Mouse (Mus musculus): Measurements from ENCODE around the gene Add3. TPM values are rescaled to one million over a fixed set of nuclear protein-coding genes. Genes with fewer than 3 reads are reported as not detected.

The Add3 gene
- polyA plus RNA-seq, 1 experiment from 2014 or later = 40.2 TPM

DNA sequence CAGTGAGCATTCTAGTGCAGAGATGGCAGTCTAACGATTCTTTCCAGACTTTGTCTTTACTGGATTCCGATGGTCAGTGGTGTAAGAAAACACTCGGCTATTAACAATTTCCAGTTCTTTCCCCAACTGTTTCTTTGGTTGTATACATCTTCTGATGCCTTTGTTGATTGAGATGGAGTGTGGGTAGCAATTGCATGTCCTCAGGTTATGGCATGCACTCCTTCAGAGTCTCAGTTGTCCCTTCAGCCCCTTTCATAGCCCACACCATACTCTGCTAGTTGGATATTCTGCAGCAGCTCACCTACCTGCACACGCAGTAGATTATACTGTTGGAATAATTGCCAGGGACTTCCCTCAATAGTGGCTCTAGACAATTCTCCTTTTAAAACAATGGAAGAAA lies 36.3 kb downstream of the Add3 start:
- no peak for ATAC-seq (ENCODE audit: low FRiP score)
- Histone ChIP-seq H3K4me1 (peaks cover 7% of the 10 kb centered on the region), H3K4me2 (no peak overlapping the region), H3K9ac (replicated peaks) (no peak overlapping the region), H3K36me3 (no peaks in the 10 kb centered on the region), H3K4me3 (replicated peaks) (no peak overlapping the region), H3K9me3 (replicated peaks) (no peaks in the 10 kb centered on the region), H3K27me3 (replicated peaks) (no peaks in the 10 kb centered on the region), H3K27ac (replicated peaks) (no peak overlapping the region)
- WGBS = 92% methylated on average over 4 of the region's 4 CpGs

DNA sequence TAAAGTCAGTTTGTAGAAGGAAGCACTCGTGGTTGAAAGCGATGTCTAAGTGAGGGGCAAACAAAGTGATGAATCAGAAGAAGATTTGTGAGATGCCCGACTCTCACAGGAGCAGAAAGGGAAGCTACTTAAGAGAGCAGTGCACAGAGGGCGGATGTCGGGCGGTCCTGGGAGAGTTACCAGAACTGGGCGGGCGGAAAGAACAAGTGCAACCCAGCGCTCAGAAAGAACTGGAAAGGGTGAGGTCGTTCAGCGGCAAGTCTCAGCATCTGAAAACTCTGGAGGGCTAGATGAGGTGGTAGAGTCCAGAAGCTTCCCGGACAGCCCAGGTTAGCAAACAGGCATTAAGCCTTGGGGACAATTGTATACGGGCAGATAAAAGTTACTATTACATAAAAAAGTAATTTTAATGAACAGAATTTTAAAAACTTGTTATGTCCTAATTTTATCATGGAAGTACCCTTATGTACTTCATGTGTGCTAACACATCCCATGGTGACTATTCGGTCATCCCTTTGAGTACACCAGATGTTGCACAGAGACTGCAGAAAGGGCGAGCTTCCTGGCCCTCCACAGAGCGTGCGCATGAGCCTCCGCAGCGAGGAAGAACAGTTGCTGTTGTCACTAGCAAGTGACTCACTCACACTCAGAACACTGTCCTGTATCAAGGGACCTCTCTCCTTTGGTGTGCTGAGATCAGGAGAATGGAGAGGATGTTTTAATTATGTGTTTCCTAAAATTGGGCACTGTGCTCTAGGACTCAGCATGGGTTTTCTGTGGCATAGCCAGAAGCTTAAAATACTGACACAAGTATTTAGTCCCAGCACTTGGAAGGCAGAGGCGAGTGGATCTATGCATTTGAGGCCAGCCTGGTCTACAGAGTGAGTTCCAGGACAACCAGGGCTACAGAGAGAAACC lies 38.6 kb downstream of the Add3 start:
- Histone ChIP-seq H3K9ac (replicated peaks) (no peak overlapping the region), H3K4me3 (replicated peaks) (no peak overlapping the region), H3K4me2 (no peak overlapping the region), H3K27me3 (replicated peaks) (no peaks in the 10 kb centered on the region), H3K36me3 (no peaks in the 10 kb centered on the region), H3K4me1 (peaks cover 8% of the 10 kb centered on the region), H3K9me3 (replicated peaks) (no peaks in the 10 kb centered on the region), H3K27ac (replicated peaks) (no peak overlapping the region)
- WGBS = 95% methylated on average over 20 of the region's 20 CpGs
- no peak for ATAC-seq (ENCODE audit: low FRiP score)

DNA sequence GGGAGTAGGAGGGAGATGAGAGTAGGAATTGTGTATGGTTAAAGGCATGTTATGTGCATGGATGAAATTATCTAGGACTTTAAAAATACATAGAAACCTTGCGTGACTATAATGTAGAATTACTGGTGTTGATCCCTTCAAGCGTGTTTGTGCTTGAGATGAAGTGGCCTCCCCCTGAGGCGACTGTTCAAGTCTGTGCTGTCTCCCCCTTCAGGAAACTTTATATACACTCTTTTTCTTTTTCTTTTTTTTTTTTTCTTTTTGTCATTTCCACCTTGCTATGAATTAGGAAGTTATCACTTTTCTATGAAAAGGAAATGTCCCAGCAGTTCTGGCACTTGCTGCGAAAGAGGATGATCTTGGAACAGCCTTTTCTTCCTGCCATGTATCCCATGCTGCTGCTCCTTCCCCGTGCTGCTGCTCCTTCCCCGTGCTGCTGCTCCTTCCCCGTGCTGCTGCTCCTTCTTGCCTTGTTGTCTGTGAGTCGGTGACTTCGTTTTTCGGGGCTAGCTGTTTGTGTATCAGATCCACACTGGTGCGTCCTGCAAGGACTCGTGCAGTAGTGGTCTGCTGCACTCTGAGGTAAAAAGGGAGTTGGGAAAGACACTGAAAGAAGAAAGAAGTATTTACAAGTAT lies 40.0 kb downstream of the Add3 start:
- Histone ChIP-seq H3K4me2 (no peak overlapping the region), H3K27me3 (replicated peaks) (no peaks in the 10 kb centered on the region), H3K9me3 (replicated peaks) (no peaks in the 10 kb centered on the region), H3K27ac (replicated peaks) (no peak overlapping the region), H3K9ac (replicated peaks) (no peak overlapping the region), H3K4me3 (replicated peaks) (no peak overlapping the region), H3K4me1 (peaks cover 8% of the 10 kb centered on the region), H3K36me3 (no peaks in the 10 kb centered on the region)
- no peak for ATAC-seq (ENCODE audit: low FRiP score)
- WGBS = 83% methylated on average over 12 of the region's 12 CpGs

DNA sequence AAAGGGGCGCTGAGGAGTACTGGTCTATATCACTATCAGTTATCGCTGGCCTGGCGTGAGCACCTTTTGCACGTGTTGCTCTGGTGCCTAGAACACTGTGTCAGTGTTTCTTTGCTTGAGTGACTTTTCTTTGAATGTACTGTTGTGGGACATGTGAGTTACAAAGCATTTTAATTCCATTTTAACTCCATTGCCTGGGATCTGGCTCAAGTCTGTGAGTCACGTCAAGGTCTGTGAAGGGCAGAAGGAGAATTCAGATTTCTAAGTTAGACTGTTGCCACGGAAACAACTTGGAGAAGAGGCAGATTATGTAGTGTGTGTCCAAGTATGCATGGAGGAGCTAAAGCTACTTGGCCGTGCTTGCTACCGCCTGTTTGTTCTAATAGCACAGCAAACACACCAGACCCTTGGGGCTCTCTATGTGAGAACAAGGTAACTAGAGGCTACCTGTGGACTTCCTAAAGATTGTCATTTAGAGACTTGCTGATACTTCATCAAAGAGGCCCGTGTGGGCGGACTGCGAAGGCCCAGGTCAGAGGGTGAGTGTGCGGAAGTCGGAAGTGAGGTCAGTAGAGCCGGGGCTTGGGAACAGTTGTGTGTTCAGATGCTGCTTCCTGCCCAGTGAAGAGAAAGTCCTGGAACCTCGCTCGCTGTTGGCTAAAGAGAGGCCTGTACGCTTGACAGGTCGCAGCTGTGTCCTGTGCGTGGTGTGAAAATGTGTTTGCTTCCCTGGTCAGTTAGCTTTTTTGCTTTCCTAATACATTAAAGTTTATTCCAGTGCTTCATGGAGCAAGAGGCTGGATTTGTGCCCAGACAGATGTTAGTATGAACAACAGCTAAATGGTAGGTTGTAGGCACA lies 41.0 kb downstream of the Add3 start:
- 0 out of 2 replicates have a peak, but pooled peaks have one; percentile 35 for ATAC-seq (ENCODE audit: low FRiP score)
- Histone ChIP-seq H3K9me3 (replicated peaks) (no peaks in the 10 kb centered on the region), H3K27ac (replicated peaks) (peak overlapping the region; percentile 45; the same call in 1 of the 2 replicates), H3K36me3 (no peaks in the 10 kb centered on the region), H3K4me1 (peaks cover 8% of the 10 kb centered on the region), H3K4me2 (no peak overlapping the region), H3K9ac (replicated peaks) (no peak overlapping the region), H3K27me3 (replicated peaks) (no peaks in the 10 kb centered on the region), H3K4me3 (replicated peaks) (no peak overlapping the region)
- WGBS = 72% methylated on average over 19 of the region's 19 CpGs

DNA sequence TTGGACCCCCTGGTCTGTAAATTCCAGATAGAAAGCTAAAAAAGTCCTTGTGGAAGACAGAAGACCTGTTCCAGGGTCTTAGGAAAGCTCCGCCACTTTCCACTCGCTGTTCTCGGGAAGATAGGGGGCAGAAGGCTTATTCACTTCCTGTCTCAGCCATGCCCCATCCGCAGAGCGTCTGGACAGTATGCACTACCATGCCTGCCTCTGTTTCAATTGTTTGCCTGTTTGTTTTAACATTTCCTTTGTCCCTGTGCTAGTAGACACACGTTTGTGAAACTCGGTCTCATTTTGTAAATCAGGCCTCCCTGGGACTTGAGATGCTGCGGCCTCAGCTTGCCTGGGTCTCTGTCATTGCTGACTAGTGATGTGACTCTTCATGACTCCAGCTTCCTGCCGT lies 43.4 kb downstream of the Add3 start:
- no peak for ATAC-seq (ENCODE audit: low FRiP score)
- 68% methylated on average over 9 of the region's 9 CpGs for WGBS
- Histone ChIP-seq H3K4me1 (peaks cover 12% of the 10 kb centered on the region), H3K36me3 (no peaks in the 10 kb centered on the region), H3K9ac (replicated peaks) (no peak overlapping the region), H3K27ac (replicated peaks) (no peak overlapping the region), H3K9me3 (replicated peaks) (no peaks in the 10 kb centered on the region), H3K27me3 (replicated peaks) (no peaks in the 10 kb centered on the region), H3K4me3 (replicated peaks) (no peak overlapping the region), H3K4me2 (no peak overlapping the region)

DNA sequence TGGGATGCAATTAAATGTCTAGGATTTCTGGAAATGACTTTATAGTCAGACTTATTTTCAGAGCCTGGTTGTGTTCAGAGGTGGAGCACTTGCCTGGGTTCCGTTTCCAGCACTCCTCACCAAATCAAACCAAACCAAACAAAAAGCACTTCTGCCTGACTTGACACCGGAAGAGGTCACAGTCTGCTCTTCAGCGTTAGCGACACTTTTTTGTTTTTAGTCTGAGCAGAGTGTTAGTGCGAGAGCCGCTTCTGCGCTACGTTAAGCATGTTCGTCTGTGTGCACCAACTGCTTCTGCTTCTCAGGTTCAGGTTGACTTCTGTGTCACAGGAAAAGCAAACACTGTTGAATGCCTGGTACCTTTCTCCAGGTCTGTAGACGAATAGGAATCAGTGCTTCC lies 44.0 kb downstream of the Add3 start:
- 52% methylated on average over 10 of the region's 10 CpGs for WGBS
- H3K4me2 ChIP-seq = no peak overlapping the region
- no peaks in the 10 kb centered on the region for H3K9me3 ChIP-seq (replicated peaks)
- H3K36me3 ChIP-seq = no peaks in the 10 kb centered on the region
- H3K4me1 ChIP-seq = peaks cover 12% of the 10 kb centered on the region
- no peak for ATAC-seq (ENCODE audit: low FRiP score)
- H3K9ac ChIP-seq (replicated peaks) = no peak overlapping the region
- H3K27ac ChIP-seq (replicated peaks) = 0 out of 2 replicates have a peak overlapping the region, but pooled peaks have one; percentile 1
- H3K27me3 ChIP-seq (replicated peaks) = no peaks in the 10 kb centered on the region
- no peak overlapping the region for H3K4me3 ChIP-seq (replicated peaks)

DNA sequence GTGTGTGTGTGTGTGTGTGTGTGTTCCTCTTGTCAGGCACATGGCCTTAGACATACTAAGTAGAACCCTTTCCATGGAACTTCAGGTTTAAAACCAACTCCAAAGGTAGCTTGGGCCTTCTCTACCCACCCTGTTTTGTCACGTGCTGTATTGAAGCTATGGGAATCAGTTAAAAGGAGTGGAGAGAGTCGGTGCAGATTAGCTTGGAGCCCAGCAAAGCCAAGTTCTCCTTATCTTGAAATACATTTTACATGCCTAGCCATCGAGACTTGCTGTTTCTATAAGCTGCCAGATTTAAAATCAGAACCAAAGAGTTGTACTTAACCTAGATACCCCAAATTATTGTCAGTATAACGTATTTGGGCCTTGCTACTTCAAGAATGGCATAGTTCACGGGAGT lies 44.7 kb downstream of the Add3 start:
- Histone ChIP-seq H3K4me2 (no peak overlapping the region), H3K4me1 (peaks cover 12% of the 10 kb centered on the region), H3K9ac (replicated peaks) (no peak overlapping the region), H3K4me3 (replicated peaks) (no peak overlapping the region), H3K9me3 (replicated peaks) (no peaks in the 10 kb centered on the region), H3K27me3 (replicated peaks) (no peaks in the 10 kb centered on the region), H3K36me3 (no peaks in the 10 kb centered on the region), H3K27ac (replicated peaks) (no peak overlapping the region)
- ATAC-seq (ENCODE audit: low FRiP score) = no peak
- WGBS = 84% methylated on average over 5 of the region's 5 CpGs

DNA sequence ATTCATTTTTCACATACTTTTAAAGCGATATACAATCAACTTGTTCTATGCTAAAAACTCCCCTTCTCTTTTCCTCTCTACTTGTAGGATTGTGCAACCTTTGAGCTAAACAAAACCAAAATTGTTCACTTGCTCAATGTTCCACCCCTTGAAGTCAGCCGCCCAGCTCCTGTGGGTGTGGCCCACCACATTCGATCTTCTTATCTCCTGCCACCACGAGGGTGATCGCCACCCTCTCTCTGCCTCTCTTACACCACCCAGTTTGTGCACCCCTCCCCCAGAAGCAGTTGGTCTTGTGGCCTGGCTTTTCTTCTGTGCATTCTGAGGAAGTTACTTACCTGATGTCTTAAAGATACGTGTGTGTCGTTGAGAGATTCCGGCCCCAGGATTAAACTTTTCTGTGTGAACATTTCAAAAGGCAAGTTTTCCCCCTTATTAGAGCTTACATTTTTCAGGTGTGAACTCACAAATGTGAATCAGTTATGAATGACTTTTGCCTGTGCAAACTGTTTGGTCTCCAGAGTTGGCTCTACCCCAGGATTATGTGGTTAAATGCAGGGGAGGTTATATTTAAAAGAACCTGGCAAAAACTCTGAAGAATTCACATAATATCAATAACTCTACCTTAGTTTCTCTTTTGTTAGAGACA lies 45.4 kb downstream of the Add3 start:
- Histone ChIP-seq H3K27me3 (replicated peaks) (no peaks in the 10 kb centered on the region), H3K4me3 (replicated peaks) (no peak overlapping the region), H3K4me1 (peaks cover 12% of the 10 kb centered on the region), H3K27ac (replicated peaks) (no peak overlapping the region), H3K4me2 (no peak overlapping the region), H3K9me3 (replicated peaks) (no peaks in the 10 kb centered on the region), H3K9ac (replicated peaks) (no peak overlapping the region), H3K36me3 (no peaks in the 10 kb centered on the region)
- no peak for ATAC-seq (ENCODE audit: low FRiP score)
- 74% methylated on average over 8 of the region's 8 CpGs for WGBS

DNA sequence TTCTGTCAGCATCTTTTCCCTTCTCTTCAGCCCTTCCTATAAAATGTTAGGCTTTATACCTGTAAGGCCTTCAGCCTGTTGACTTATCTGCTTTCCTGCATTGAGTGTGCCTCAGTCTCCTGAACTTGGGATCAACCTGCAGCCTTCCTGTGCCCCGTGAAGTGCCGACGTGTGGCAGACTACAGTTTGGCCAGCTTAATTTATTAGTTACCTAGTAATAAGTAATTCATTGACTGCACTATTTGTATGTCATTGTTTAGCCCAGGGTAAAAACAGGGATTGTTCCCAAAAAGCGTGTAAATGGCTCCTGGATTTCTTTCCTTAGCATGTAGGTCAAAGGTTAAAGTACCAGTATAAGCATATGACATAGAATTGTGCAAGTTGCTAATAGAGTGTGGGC lies 46.2 kb downstream of the Add3 start:
- ATAC-seq (ENCODE audit: low FRiP score) = no peak
- WGBS = 66% methylated on average over 4 of the region's 4 CpGs
- Histone ChIP-seq H3K4me3 (replicated peaks) (no peak overlapping the region), H3K4me2 (no peak overlapping the region), H3K9me3 (replicated peaks) (no peaks in the 10 kb centered on the region), H3K4me1 (peaks cover 5% of the 10 kb centered on the region), H3K36me3 (no peaks in the 10 kb centered on the region), H3K27ac (replicated peaks) (no peak overlapping the region), H3K27me3 (replicated peaks) (no peaks in the 10 kb centered on the region), H3K9ac (replicated peaks) (no peak overlapping the region)

DNA sequence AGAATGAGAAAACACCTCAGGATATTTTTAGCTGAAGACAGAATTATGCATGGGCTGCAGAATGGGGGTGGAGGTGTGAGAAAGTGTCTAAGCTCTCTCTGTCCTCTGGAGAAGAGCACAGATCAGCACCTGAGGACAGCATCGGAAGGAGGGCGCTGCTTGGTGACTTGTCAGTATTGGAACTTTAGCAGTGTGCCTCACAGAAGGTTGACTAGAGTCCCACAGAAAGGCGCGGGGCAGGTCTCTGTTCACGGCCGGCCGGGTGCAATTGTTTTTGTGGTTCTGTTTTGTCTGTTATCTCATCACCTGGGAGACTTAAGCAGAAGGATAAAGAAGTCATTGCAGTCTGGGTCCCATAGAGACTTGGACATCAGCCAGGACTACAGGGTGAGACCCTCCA lies 47.3 kb downstream of the Add3 start:
- no peak overlapping the region for H3K4me2 ChIP-seq
- H3K27me3 ChIP-seq (replicated peaks) = no peaks in the 10 kb centered on the region
- no peak overlapping the region for H3K4me3 ChIP-seq (replicated peaks)
- no peak for ATAC-seq (ENCODE audit: low FRiP score)
- H3K4me1 ChIP-seq = 0 out of 2 replicates have a peak, but pooled peaks cover 4% of the 10 kb centered on the region
- H3K9ac ChIP-seq (replicated peaks) = no peak overlapping the region
- 77% methylated on average over 7 of the region's 7 CpGs for WGBS
- H3K36me3 ChIP-seq = no peaks in the 10 kb centered on the region
- H3K27ac ChIP-seq (replicated peaks) = no peak overlapping the region
- H3K9me3 ChIP-seq (replicated peaks) = no peaks in the 10 kb centered on the region

DNA sequence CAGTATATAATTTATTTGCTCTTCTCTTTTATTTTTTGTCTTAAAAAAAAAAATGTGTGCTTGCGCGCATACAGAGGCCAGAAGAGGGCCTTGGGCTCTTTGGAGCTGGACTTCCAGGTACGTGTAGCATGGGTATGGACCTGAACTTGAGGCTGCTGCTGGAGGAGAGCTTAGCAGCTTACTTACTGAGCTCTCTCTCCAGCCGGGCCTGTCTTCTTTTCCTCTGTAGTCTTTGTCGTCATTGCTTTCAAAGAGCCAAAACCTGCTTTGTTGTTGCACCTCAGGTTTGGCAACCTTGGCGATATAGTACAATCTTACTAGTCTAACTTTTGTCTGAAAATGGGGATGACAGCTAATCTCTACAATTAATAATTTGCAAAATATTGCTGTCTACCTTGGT lies 47.9 kb downstream of the Add3 start:
- Histone ChIP-seq H3K36me3 (no peaks in the 10 kb centered on the region), H3K4me3 (replicated peaks) (no peak overlapping the region), H3K9me3 (replicated peaks) (no peaks in the 10 kb centered on the region), H3K4me2 (no peak overlapping the region), H3K9ac (replicated peaks) (no peak overlapping the region), H3K27ac (replicated peaks) (no peak overlapping the region), H3K4me1 (0 out of 2 replicates have a peak, but pooled peaks cover 4% of the 10 kb centered on the region), H3K27me3 (replicated peaks) (no peaks in the 10 kb centered on the region)
- 85% methylated on average over 6 of the region's 6 CpGs for WGBS
- ATAC-seq (ENCODE audit: low FRiP score) = no peak

All from neural tube, embryonic 15.5 days (tissue).